Comparison of ENCODE assay signal across 18 mouse cellular contexts in genomic region chr1:191241574-191241973, GRCm38 (mm10). TPM values are rescaled to one million over a fixed set of nuclear protein-coding genes. Genes with fewer than 3 reads are reported as not detected.
DNase-seq lines count a peak whose midpoint lies in the region; ATAC-seq lines count a peak whose summit lies in the region.
"Had no signal": no experiment of that assay in that cellular context is flagged by ENCODE, and none has a peak within 500 bp of the region (broad histone marks: within the 10 kb centered on the region; RNA-seq: fewer than 3 reads in every experiment).

No protein-coding gene starts in this region.

- H3K27me3 ChIP-seq in hindbrain, embryonic 14.5 days (ENCODE audit: control insufficient read depth, insufficient read depth, low read length), result no peaks in the 10 kb centered on the region
- H3K27me3 ChIP-seq in hindbrain, embryonic 11.5 days (ENCODE audit: control insufficient read depth, insufficient read depth, low read length), result no peaks in the 10 kb centered on the region
- no peaks in the 10 kb centered on the region for H3K27me3 ChIP-seq in neural tube, embryonic 13.5 days
- H3K27me3 ChIP-seq in neural tube, embryonic 15.5 days (replicated peaks), result no peaks in the 10 kb centered on the region
- no peaks in the 10 kb centered on the region for H3K27me3 ChIP-seq in forebrain, embryonic 10.5 days (ENCODE audit: poor library complexity, severe bottlenecking)
- H3K27me3 ChIP-seq: CH12.LX; heart, embryonic 13.5 days; intestine, embryonic 15.5 days; Patski had no signal

- peak overlapping the region; percentile 79 for H3K27ac ChIP-seq in hindbrain, embryonic 14.5 days
- H3K27ac ChIP-seq in hindbrain, embryonic 11.5 days (ENCODE audit: low read depth, low read length), result no peak overlapping the region
- H3K27ac ChIP-seq in neural tube, embryonic 13.5 days (replicated peaks), result peak overlapping the region; percentile 77
- H3K27ac ChIP-seq in neural tube, embryonic 15.5 days (replicated peaks), result peak overlapping the region; percentile 60; the same call in 1 of the 2 replicates
- no peak overlapping the region for H3K27ac ChIP-seq in forebrain, embryonic 10.5 days
- H3K27ac ChIP-seq: embryonic facial prominence, embryonic 10.5 days; heart, embryonic 13.5 days; intestine, embryonic 15.5 days had no signal

- no peak for DNase-seq in hindbrain, embryonic 14.5 days (ENCODE audit: low spot score)
- DNase-seq in hindbrain, embryonic 11.5 days (ENCODE audit: low spot score), result no peak
- no peak for DNase-seq in neural tube, embryonic 10.5 days (ENCODE audit: extremely low spot score, low spot score)
- no peak for DNase-seq in ovary, postnatal 36 days (ENCODE audit: low spot score)
- DNase-seq in forebrain, embryonic 10.5 days (ENCODE audit: extremely low spot score, low spot score), result no peak
- DNase-seq: adrenal gland, postnatal 25 days; cerebellum, adult 2 months; gastrocnemius, postnatal 36 days; heart, postnatal 36 days had no signal

- no peak overlapping the region for H3K4me2 ChIP-seq in hindbrain, embryonic 14.5 days (replicated peaks)
- H3K4me2 ChIP-seq in hindbrain, embryonic 11.5 days (replicated peaks; ENCODE audit: low read depth, low read length), result no peak overlapping the region
- H3K4me2 ChIP-seq in neural tube, embryonic 13.5 days, result no peak overlapping the region
- no peak overlapping the region for H3K4me2 ChIP-seq in neural tube, embryonic 15.5 days
- H3K4me2 ChIP-seq: heart, embryonic 13.5 days; intestine, embryonic 15.5 days had no signal

- H3K36me3 ChIP-seq in hindbrain, embryonic 14.5 days (replicated peaks; ENCODE audit: control insufficient read depth, insufficient read depth), result no peaks in the 10 kb centered on the region
- H3K36me3 ChIP-seq in hindbrain, embryonic 11.5 days (ENCODE audit: control insufficient read depth, insufficient read depth, low read length), result no peaks in the 10 kb centered on the region
- peaks cover 7% of the 10 kb centered on the region for H3K36me3 ChIP-seq in neural tube, embryonic 13.5 days
- 0 out of 2 replicates have a peak, but pooled peaks cover 6% of the 10 kb centered on the region for H3K36me3 ChIP-seq in neural tube, embryonic 15.5 days
- peaks cover 5% of the 10 kb centered on the region; the same call in 1 of the 2 replicates for H3K36me3 ChIP-seq in forebrain, embryonic 10.5 days (replicated peaks)
- H3K36me3 ChIP-seq: intestine, embryonic 15.5 days had no signal

- no peak overlapping the region for H3K9ac ChIP-seq in hindbrain, embryonic 14.5 days
- no peak overlapping the region for H3K9ac ChIP-seq in hindbrain, embryonic 11.5 days (ENCODE audit: low read depth, low read length)
- no peak overlapping the region for H3K9ac ChIP-seq in neural tube, embryonic 13.5 days
- no peak overlapping the region for H3K9ac ChIP-seq in neural tube, embryonic 15.5 days (replicated peaks)
- H3K9ac ChIP-seq: heart, embryonic 13.5 days; intestine, embryonic 15.5 days had no signal

- no peak overlapping the region for H3K4me3 ChIP-seq in hindbrain, embryonic 14.5 days (replicated peaks; ENCODE audit: low read length)
- H3K4me3 ChIP-seq in hindbrain, embryonic 11.5 days (ENCODE audit: low read depth, low read length), result no peak overlapping the region
- no peak overlapping the region for H3K4me3 ChIP-seq in neural tube, embryonic 13.5 days
- H3K4me3 ChIP-seq in neural tube, embryonic 15.5 days (replicated peaks), result no peak overlapping the region
- H3K4me3 ChIP-seq in forebrain, embryonic 10.5 days, result no peak overlapping the region
- H3K4me3 ChIP-seq: embryonic facial prominence, embryonic 10.5 days; heart, embryonic 13.5 days; intestine, embryonic 15.5 days had no signal

- H3K9me3 ChIP-seq in hindbrain, embryonic 14.5 days (ENCODE audit: control insufficient read depth, low read length), result 0 out of 2 replicates have a peak, but pooled peaks cover 3% of the 10 kb centered on the region
- H3K9me3 ChIP-seq in hindbrain, embryonic 11.5 days (ENCODE audit: control insufficient read depth, low read length), result no peaks in the 10 kb centered on the region
- peaks cover 3% of the 10 kb centered on the region; the same call in 1 of the 2 replicates for H3K9me3 ChIP-seq in neural tube, embryonic 13.5 days
- no peaks in the 10 kb centered on the region; the same call in 1 of the 2 replicates for H3K9me3 ChIP-seq in neural tube, embryonic 15.5 days (replicated peaks)
- peaks cover 6% of the 10 kb centered on the region for H3K9me3 ChIP-seq in forebrain, embryonic 10.5 days
- H3K9me3 ChIP-seq: intestine, embryonic 15.5 days had no signal

- 0 out of 2 replicates have a peak, but pooled peaks cover 2% of the 10 kb centered on the region for H3K4me1 ChIP-seq in hindbrain, embryonic 14.5 days (replicated peaks; ENCODE audit: control insufficient read depth, insufficient read depth, low read length)
- no peaks in the 10 kb centered on the region for H3K4me1 ChIP-seq in hindbrain, embryonic 11.5 days (replicated peaks; ENCODE audit: control insufficient read depth, insufficient read depth, low read length)
- H3K4me1 ChIP-seq in neural tube, embryonic 13.5 days (replicated peaks), result peaks cover 7% of the 10 kb centered on the region; the same call in 1 of the 2 replicates
- peaks cover 8% of the 10 kb centered on the region; the same call in 1 of the 2 replicates for H3K4me1 ChIP-seq in neural tube, embryonic 15.5 days
- H3K4me1 ChIP-seq in forebrain, embryonic 10.5 days, result peaks cover 7% of the 10 kb centered on the region; the same call in 1 of the 2 replicates
- H3K4me1 ChIP-seq: embryonic facial prominence, embryonic 10.5 days; intestine, embryonic 15.5 days had no signal

- WGBS in hindbrain, embryonic 14.5 days, result 87% methylated on average over 1 of the region's 1 CpGs
- WGBS in hindbrain, embryonic 11.5 days, result 93% methylated on average over 1 of the region's 1 CpGs
- 86% methylated on average over 1 of the region's 1 CpGs for WGBS in neural tube, embryonic 13.5 days
- WGBS in neural tube, embryonic 15.5 days, result 90% methylated on average over 1 of the region's 1 CpGs
- 95% methylated on average over 1 of the region's 1 CpGs for WGBS in forebrain, embryonic 10.5 days

- ATAC-seq in hindbrain, embryonic 14.5 days (ENCODE audit: low FRiP score), result no peak
- no peak for ATAC-seq in hindbrain, embryonic 11.5 days (ENCODE audit: low FRiP score)
- no peak for ATAC-seq in neural tube, embryonic 13.5 days (ENCODE audit: low read depth)
- peak; percentile 67 for ATAC-seq in megakaryocyte, adult 5-6 weeks (ENCODE audit: poor library complexity, severe bottlenecking)
- no peak for ATAC-seq in neural tube, embryonic 15.5 days (ENCODE audit: low FRiP score)
- ATAC-seq: activated CD4-positive, CD25-positive, alpha-beta regulatory T cell, adult 4 months; intestine, embryonic 15.5 days; Patski had no signal

RNA-seq across cellular contexts. Expression of gene Atf3, which starts 23.7 kb away (rescaled TPM):
- 1.4 and 1.8 TPM in 2 replicates for polyA plus RNA-seq in hindbrain, embryonic 14.5 days (2014; fragmentation: Nextera tagmentation; extraction: Ambion mirVana)
- polyA plus RNA-seq in hindbrain, embryonic 11.5 days (2014; fragmentation: Nextera tagmentation; extraction: Ambion mirVana), result 1.4 and 1.5 TPM in 2 replicates
- polyA plus RNA-seq in neural tube, embryonic 13.5 days (2015; fragmentation: Nextera tagmentation; extraction: Ambion mirVana), result 2.0 and 2.2 TPM in 2 replicates
- 15.5 and 38.2 TPM in 2 replicates for total RNA-seq in megakaryocyte, adult 5-6 weeks (2015)
- total RNA-seq in megakaryocyte, adult 5-6 weeks (2017), result 19.3 and 57.2 TPM in 2 replicates
- 1.8 and 1.9 TPM in 2 replicates for polyA plus RNA-seq in neural tube, embryonic 15.5 days (2015; fragmentation: Nextera tagmentation; extraction: Ambion mirVana)
- 2.9 and 3.4 TPM in 2 replicates for polyA plus RNA-seq in forebrain, embryonic 10.5 days (2016; fragmentation: Nextera tagmentation; extraction: Ambion mirVana)
- polyA plus RNA-seq: activated CD4-positive, CD25-positive, alpha-beta regulatory T cell, adult 4 months had no signal

Comparison
In these comparisons a context has a peak if more than half of its experiments do, and no peak if none do; other contexts are left out.
1. H3K27ac ChIP-seq: peak in hindbrain, embryonic 14.5 days (single experiment), neural tube, embryonic 13.5 days (single experiment) and neural tube, embryonic 15.5 days (single experiment); none in hindbrain, embryonic 11.5 days (single experiment) and forebrain, embryonic 10.5 days (single experiment).